Mouse (Mus musculus) layer of hippocampus, adult 9-11 months (tissue): ENCODE measurements around the gene Klra1.
"Not testable (repeated sequence)": the region's sequence is repeated elsewhere in the genome, so short reads cannot be mapped to it uniquely, and the experiment has no call there.

Source experiments
- DNase-seq: peaks from one replicate; pipeline ENCODE4 v3.0.0; 2022

The Klra1 gene

GRCm38 (mm10) chr6:130386750-130387149 lies at the start of gene Klra1:
Gene Klra1 (minus strand): TSS chr6:130386874.
- DNase-seq: no peak

- no peak for DNase-seq
Measured at GRCm38 (mm10) chr6:130429511-130429910, 42.8 kb upstream of the Klra1 start.

GRCm38 (mm10) chr6:130419158-130419557 lies 32.5 kb upstream of the Klra1 start:
- DNase-seq: no peak

GRCm38 (mm10) chr6:130404882-130405281 lies 18.2 kb upstream of the Klra1 start:
- no peak for DNase-seq

GRCm38 (mm10) chr6:130385803-130386202 lies 871 bp downstream of the Klra1 start:
- no peak for DNase-seq

GRCm38 (mm10) chr6:130382375-130382774 lies 4.3 kb downstream of the Klra1 start:
- no peak for DNase-seq

- not testable (repeated sequence) for DNase-seq
Measured at GRCm38 (mm10) chr6:130345381-130345780, 41.3 kb downstream of the Klra1 start.

GRCm38 (mm10) chr6:130341973-130342372 lies 44.7 kb downstream of the Klra1 start:
- DNase-seq: not testable (repeated sequence)

- DNase-seq: no peak
Measured at GRCm38 (mm10) chr6:130337411-130337810, 49.3 kb downstream of the Klra1 start, which contains the start of gene Klra3. Gene Klra3 (minus strand): TSS chr6:130337574.
